Mouse (Mus musculus) neural tube, embryonic 12.5 days (tissue): ENCODE results near the gene Pcyt1a. TPM values are rescaled to one million over a fixed set of nuclear protein-coding genes. Genes with fewer than 3 reads are reported as not detected.
A peak's percentile ranks its signal among the peaks of the same experiment; 100 is the strongest.
"Not testable (repeated sequence)": the region's sequence is repeated elsewhere in the genome, so short reads cannot be mapped to it uniquely, and the experiment has no call there.

Source experiments
- ATAC-seq: fragments of 200-750 bp; cut with Nextera tagmentation; 2 replicates; pipeline ENCODE4 v1.8.0; 2017; ENCODE audit warnings: low read depth, mild to moderate bottlenecking, moderate TSS enrichment, moderate library complexity; ENCODE audit not compliant: low FRiP score
- H3K27ac ChIP-seq: fragments of 300-500 bp; sonication (generic); 2 replicates; pipeline ENCODE4 v1.5.1; 2016
- H3K27me3 ChIP-seq: fragments of 300-500 bp; sonication (generic); replicated peaks from 2 replicates; pipeline ENCODE4 v1.6.1; 2016; ENCODE audit warnings: mild to moderate bottlenecking
- H3K36me3 ChIP-seq: fragments of 300-500 bp; sonication (generic); 2 replicates; pipeline ENCODE4 v1.6.1; 2016; ENCODE audit warnings: mild to moderate bottlenecking
- H3K4me1 ChIP-seq: fragments of 300-500 bp; sonication (generic); 2 replicates; pipeline ENCODE4 v1.6.1; 2016
- H3K4me2 ChIP-seq: fragments of 300-500 bp; sonication (generic); replicated peaks from 2 replicates; pipeline ENCODE4 v1.6.1; 2016; ENCODE audit warnings: mild to moderate bottlenecking
- H3K4me3 ChIP-seq: fragments of 300-500 bp; sonication (generic); 2 replicates; pipeline ENCODE4 v1.5.1; 2016
- H3K9ac ChIP-seq: fragments of 300-500 bp; sonication (generic); 2 replicates; pipeline ENCODE4 v1.6.1; 2016; ENCODE audit warnings: mild to moderate bottlenecking
- H3K9me3 ChIP-seq: fragments of 300-500 bp; sonication (generic); 2 replicates; pipeline ENCODE4 v1.6.1; 2016; ENCODE audit warnings: mild to moderate bottlenecking
- WGBS: fragments of 180-500 bp; shearing (Covaris S2); methylation state at CpG from one replicate; pipeline ENCODE4 v1.1.7; 2016; 5-methylcytosine and 5-hydroxymethylcytosine counted together
- polyA plus RNA-seq: library from polyadenylated mRNA; unstranded; fragments of >200 nt; fragmentation: Nextera tagmentation; extraction: Ambion mirVana; gene quantifications from 2 replicates; pipeline ENCODE4 v1.2.1, GENCODE M21; 2016

Gene Pcyt1a
- polyA plus RNA-seq, 1 experiment from 2014 or later, result 41.1 TPM

- Histone ChIP-seq H3K9ac (no peak overlapping the region), H3K9me3 (no peaks in the 10 kb centered on the region), H3K36me3 (no peaks in the 10 kb centered on the region), H3K27ac (no peak overlapping the region), H3K27me3 (no peaks in the 10 kb centered on the region; the same call in 1 of the 2 replicates), H3K4me1 (peaks cover 8% of the 10 kb centered on the region), H3K4me3 (no peak overlapping the region), H3K4me2 (no peak overlapping the region)
- no peak for ATAC-seq
- 87% methylated on average over 2 of the region's 2 CpGs for WGBS
Measured at GRCm38 (mm10) chr16:32485209-32485608, 54.5 kb downstream of the Pcyt1a start.

GRCm38 (mm10) chr16:32486046-32486445, 55.3 kb downstream of the Pcyt1a start:
- Histone ChIP-seq H3K4me3 (no peak overlapping the region), H3K27me3 (no peaks in the 10 kb centered on the region; the same call in 1 of the 2 replicates), H3K4me1 (peaks cover 8% of the 10 kb centered on the region), H3K27ac (no peak overlapping the region), H3K4me2 (no peak overlapping the region), H3K36me3 (no peaks in the 10 kb centered on the region), H3K9me3 (no peaks in the 10 kb centered on the region), H3K9ac (no peak overlapping the region)
- no peak for ATAC-seq
- 83% methylated on average over 6 of the region's 6 CpGs for WGBS

DNA sequence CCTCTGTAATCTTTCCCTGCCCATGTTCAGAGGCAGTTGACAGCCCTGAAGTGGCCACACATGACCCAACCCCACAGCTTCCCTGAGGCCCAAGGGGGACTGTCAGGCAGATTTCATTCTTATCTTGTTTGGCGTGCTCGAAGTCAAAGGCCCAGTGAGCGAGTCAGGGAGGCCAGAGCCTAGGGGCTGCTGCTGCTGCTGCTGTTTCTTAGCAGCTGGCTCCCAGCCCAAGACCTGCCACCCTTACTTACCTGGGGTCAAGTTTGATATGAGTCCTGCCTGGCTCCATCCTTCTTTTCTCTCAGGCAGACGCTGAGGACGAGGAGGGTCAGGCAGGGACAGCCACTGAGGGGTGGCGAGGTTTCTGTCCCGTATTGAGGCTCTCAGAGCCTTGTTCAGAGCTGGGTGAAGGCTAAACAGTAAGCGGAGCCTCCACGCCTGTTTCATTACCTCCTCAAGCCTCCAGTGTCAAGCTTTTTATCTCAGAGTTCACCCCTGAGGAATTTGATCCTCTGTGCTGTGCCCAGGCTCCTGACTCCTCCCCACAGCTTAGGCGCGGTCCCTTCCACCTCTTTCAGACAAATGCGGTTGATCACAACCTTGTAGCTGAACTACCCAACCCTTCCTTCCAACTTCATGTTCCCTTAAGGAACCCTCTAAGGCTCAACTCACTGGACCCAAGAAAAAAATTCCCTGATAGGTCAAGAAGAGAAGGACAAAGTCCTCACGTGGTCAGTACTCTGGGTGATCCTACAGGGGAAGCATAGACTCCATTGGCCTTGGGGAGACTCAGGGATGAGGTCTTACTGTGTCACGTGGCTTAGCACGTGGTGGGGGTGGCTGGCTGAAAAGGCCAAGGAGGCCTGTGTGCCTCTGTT, 56.8 kb downstream of the Pcyt1a start, which contains the start of gene Slc51a:
TSS of gene Slc51a (minus strand) at position 646 of the 878 bp plus-strand sequence.
- Histone ChIP-seq H3K27ac (no peak within 1 kb of the TSS), H3K9ac (no peak within 1 kb of the TSS), H3K4me1 (peaks cover 8% of the 10 kb centered on the region), H3K36me3 (no peaks in the 10 kb centered on the region), H3K9me3 (no peaks in the 10 kb centered on the region), H3K4me3 (no peak within 1 kb of the TSS), H3K27me3 (no peaks in the 10 kb centered on the region; the same call in 1 of the 2 replicates), H3K4me2 (no peak within 1 kb of the TSS)
- ATAC-seq, result no peak
- 71% methylated on average over 15 of the region's 15 CpGs for WGBS

DNA sequence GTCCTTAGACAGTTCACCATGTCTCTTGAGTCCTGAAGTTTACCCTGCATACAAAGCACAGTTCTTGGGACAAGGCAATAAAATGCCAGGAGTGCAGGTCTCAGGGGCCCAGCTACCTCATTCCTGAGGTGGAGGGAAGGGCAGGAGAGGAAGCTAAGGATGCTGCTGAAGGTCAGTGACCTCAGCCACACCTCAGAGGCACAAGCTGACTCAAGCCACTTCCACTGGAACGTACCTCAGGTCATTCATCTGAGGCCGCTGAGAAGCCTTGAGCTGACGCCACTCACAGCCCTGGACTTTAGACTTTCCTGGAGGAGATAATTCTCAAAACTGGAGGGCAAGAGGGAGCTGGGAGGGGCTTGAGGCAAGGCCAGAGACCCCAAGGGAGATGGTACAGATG, 58.2 kb downstream of the Pcyt1a start:
- 97% methylated on average over 3 of the region's 3 CpGs for WGBS
- Histone ChIP-seq H3K9ac (no peak overlapping the region), H3K4me2 (no peak overlapping the region), H3K4me3 (no peak overlapping the region), H3K27me3 (no peaks in the 10 kb centered on the region; the same call in 1 of the 2 replicates), H3K9me3 (no peaks in the 10 kb centered on the region), H3K36me3 (no peaks in the 10 kb centered on the region), H3K27ac (no peak overlapping the region), H3K4me1 (peaks cover 7% of the 10 kb centered on the region)
- no peak for ATAC-seq

DNA sequence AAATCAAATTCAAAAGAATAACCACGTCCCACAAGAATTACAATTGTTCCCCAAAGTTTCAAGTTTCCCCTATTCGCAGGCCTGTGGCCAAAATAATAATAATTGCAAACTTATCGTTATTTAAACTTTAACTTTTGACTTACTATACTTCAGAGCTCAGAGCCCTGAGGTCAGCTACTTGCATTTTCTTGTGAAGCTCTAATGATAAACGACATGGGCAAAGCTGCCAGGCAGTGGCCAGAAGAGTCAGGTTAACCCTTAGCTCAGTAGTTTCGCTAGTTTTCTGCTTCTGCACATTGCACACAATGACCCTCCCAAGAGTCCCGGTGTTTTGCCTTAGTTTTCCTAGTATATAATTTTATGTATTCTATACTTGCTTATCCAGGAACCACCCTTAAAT, 63.6 kb downstream of the Pcyt1a start:
- WGBS, result 82% methylated on average over 6 of the region's 6 CpGs
- ATAC-seq, H3K4me1 ChIP-seq, H3K9ac ChIP-seq, H3K4me3 ChIP-seq, H3K9me3 ChIP-seq, H3K27ac ChIP-seq, H3K4me2 ChIP-seq, H3K36me3 ChIP-seq, H3K27me3 ChIP-seq: not testable (repeated sequence)

GRCm38 (mm10) chr16:32495965-32496364, 65.2 kb downstream of the Pcyt1a start, which contains the start of gene Zdhhc19:
Zdhhc19 (plus strand) TSS chr16:32496265.
- H3K9ac ChIP-seq, result no peak within 1 kb of the TSS
- no peak within 1 kb of the TSS for H3K4me3 ChIP-seq
- 77% methylated on average over 3 of the region's 3 CpGs for WGBS
- H3K27ac ChIP-seq, result no peak within 1 kb of the TSS
- no peak within 1 kb of the TSS for H3K4me2 ChIP-seq
- no peaks in the 10 kb centered on the region for H3K36me3 ChIP-seq
- no peaks in the 10 kb centered on the region for H3K9me3 ChIP-seq
- H3K4me1 ChIP-seq, result no peaks in the 10 kb centered on the region; the same call in none of the 2 replicates
- H3K27me3 ChIP-seq, result no peaks in the 10 kb centered on the region
- no peak for ATAC-seq

DNA sequence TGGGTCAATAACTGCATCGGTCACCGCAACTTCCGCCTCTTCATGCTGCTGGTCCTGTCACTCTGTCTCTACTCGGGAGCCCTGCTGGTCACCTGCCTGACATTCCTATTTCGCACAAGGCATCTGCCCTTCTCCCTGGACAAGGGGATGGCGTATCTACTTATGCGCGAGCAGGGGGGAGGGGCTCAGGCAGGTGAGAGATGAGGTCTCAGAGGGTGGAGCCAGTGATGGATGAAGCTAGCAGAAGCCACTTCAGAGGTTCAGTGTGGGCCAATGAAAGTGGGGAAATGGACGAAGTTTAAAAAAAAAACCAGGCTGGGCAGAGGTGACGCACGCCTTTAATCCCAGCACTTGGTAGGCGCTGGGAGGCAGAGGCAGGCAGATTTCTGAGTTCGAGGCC, 68.3 kb downstream of the Pcyt1a start:
- Histone ChIP-seq H3K36me3 (no peaks in the 10 kb centered on the region), H3K4me1 (no peaks in the 10 kb centered on the region; the same call in none of the 2 replicates), H3K27me3 (peaks cover 3% of the 10 kb centered on the region; the same call in 1 of the 2 replicates), H3K9ac (no peak overlapping the region), H3K9me3 (no peaks in the 10 kb centered on the region), H3K27ac (no peak overlapping the region), H3K4me2 (peak overlapping the region; percentile 66; the same call in 1 of the 2 replicates), H3K4me3 (no peak overlapping the region)
- 67% methylated on average over 13 of the region's 13 CpGs for WGBS
- peak; percentile 17; the same call in 1 of the 2 replicates for ATAC-seq

GRCm38 (mm10) chr16:32499430-32500037, 68.8 kb downstream of the Pcyt1a start:
- WGBS, result 8% methylated on average over 22 of the region's 22 CpGs
- H3K27me3 ChIP-seq, result peaks cover 3% of the 10 kb centered on the region; the same call in 1 of the 2 replicates
- ATAC-seq, result peak; percentile 93

DNA sequence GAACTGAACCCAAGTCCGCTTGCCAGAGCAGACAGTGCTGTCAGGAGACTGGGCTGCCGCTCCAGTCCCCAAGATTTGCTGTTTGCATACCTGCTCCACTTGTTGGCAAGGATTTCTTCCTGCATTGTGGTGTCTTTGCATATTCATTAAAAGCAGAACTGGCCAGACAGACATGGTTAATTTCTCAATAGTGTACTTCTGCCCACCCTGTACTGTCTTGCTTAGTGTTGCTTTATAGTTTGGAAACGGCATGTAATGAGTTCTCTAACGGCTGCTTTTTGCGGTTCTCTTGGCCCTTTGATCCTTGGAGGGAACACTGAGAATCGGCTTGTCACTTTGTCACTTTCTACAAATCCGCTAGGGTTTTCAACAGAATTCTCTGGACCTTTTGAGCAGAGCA, 70.7 kb downstream of the Pcyt1a start:
- Histone ChIP-seq H3K27me3 (peaks cover 3% of the 10 kb centered on the region; the same call in 1 of the 2 replicates), H3K4me1 (no peaks in the 10 kb centered on the region; the same call in none of the 2 replicates), H3K4me3 (no peak overlapping the region), H3K36me3 (no peaks in the 10 kb centered on the region), H3K9ac (no peak overlapping the region), H3K4me2 (no peak overlapping the region), H3K27ac (no peak overlapping the region), H3K9me3 (no peaks in the 10 kb centered on the region)
- WGBS, result 69% methylated on average over 7 of the region's 7 CpGs
- no peak for ATAC-seq

More at GRCm38 (mm10) chr16:32499430-32500037, 68.8 kb downstream of the Pcyt1a start:
- Histone ChIP-seq H3K4me1 (no peaks in the 10 kb centered on the region; the same call in none of the 2 replicates), H3K27ac (no peak overlapping the region), H3K4me3 (peak overlapping the region; percentile 37), H3K4me2 (peak overlapping the region; percentile 66), H3K36me3 (no peaks in the 10 kb centered on the region), H3K9ac (peak overlapping the region; percentile 58), H3K9me3 (no peaks in the 10 kb centered on the region)

DNA sequence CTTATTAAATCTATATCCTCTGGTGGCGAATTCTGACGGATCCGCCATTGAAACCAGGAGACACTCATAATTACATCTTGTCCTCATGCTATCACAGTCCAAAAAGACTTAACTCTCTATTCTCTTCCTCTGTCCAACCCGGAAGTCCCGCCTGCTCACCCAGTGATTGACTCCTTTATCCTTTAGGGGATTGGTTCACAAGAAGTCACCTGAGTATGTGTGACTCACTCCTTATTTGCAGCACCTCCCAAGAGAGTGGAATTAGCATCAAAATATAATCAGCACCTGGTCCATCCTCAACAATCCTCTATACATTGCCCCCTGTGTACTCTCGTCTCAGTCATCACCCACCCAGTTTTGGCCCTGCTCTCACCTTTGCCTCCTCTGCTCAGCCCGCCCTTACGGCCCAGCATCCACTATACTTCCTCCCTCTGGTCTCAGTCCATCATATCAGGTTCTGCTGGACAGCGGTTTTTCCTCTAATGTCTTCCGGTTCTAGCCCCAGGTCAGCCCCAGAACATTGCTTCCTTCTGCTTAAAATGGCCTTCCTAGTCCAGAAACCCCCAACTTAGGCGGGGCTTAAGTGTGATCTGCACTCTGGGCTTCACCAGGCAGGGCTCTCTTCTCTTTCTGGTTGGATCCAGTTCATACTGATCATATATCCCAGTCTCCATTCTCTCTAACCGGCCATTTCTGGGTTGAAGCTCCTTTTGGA, 72.1 kb downstream of the Pcyt1a start:
- H3K9me3 ChIP-seq, result no peaks in the 10 kb centered on the region

GRCm38 (mm10) chr16:32503633-32504032, 72.9 kb downstream of the Pcyt1a start:
- Histone ChIP-seq H3K9me3 (no peaks in the 10 kb centered on the region), H3K4me1 (no peaks in the 10 kb centered on the region; the same call in 1 of the 2 replicates), H3K9ac (no peak overlapping the region), H3K36me3 (no peaks in the 10 kb centered on the region), H3K4me3 (no peak overlapping the region), H3K27ac (no peak overlapping the region), H3K27me3 (peaks cover 3% of the 10 kb centered on the region; the same call in 1 of the 2 replicates), H3K4me2 (no peak overlapping the region)
- ATAC-seq, result no peak
- WGBS, result 70% methylated on average over 6 of the region's 6 CpGs

More for the DNA sequence above, 72.1 kb downstream of the Pcyt1a start:
- ATAC-seq, result no peak
- no peaks in the 10 kb centered on the region for H3K36me3 ChIP-seq
- no peak overlapping the region for H3K4me2 ChIP-seq
- no peaks in the 10 kb centered on the region; the same call in 1 of the 2 replicates for H3K4me1 ChIP-seq
- no peak overlapping the region for H3K9ac ChIP-seq
- WGBS, result 89% methylated on average over 12 of the region's 12 CpGs
- H3K4me3 ChIP-seq, result no peak overlapping the region
- no peak overlapping the region for H3K27ac ChIP-seq
- H3K27me3 ChIP-seq, result peaks cover 3% of the 10 kb centered on the region; the same call in 1 of the 2 replicates
